Mouse (Mus musculus) heart, postnatal 0 days (tissue): ENCODE data around the gene Esp3. TPM values are rescaled to one million over a fixed set of nuclear protein-coding genes. Genes with fewer than 3 reads are reported as not detected.
"Not testable (repeated sequence)": the region's sequence is repeated elsewhere in the genome, so short reads cannot be mapped to it uniquely, and the experiment has no call there.

Source experiments
- ATAC-seq: fragments of 200-750 bp; cut with Nextera tagmentation; 2 replicates; pipeline ENCODE4 v1.8.0; 2017; ENCODE audit warnings: low read depth, moderate number of reproducible peaks, moderate library complexity; ENCODE audit not compliant: insufficient read depth
- DNase-seq: peaks from one replicate; pipeline ENCODE4 v3.0.0-alpha.2; 2016; ENCODE audit warnings: low spot score
- H3K27ac ChIP-seq: fragments of 300-500 bp; sonication (generic); 2 replicates; pipeline ENCODE4 v1.5.1; 2014; ENCODE audit warnings: low read depth, mild to moderate bottlenecking
- H3K27me3 ChIP-seq: fragments of 300-500 bp; sonication (generic); 2 replicates; pipeline ENCODE4 v1.6.1; 2014; ENCODE audit warnings: low read length, mixed read lengths; ENCODE audit not compliant: control insufficient read depth, insufficient read depth
- H3K36me3 ChIP-seq: fragments of 300-500 bp; sonication (generic); replicated peaks from 2 replicates; pipeline ENCODE4 v1.6.1; 2014; ENCODE audit warnings: low read length, mixed read lengths; ENCODE audit not compliant: control insufficient read depth, insufficient read depth
- H3K4me1 ChIP-seq: fragments of 300-500 bp; sonication (generic); 2 replicates; pipeline ENCODE4 v1.6.1; 2014; ENCODE audit warnings: antibody characterized with exemption; ENCODE audit not compliant: control insufficient read depth, insufficient read depth
- H3K4me2 ChIP-seq: fragments of 300-500 bp; sonication (generic); 2 replicates; pipeline ENCODE4 v1.6.1; 2014; ENCODE audit warnings: low read depth, mild to moderate bottlenecking, low read length, moderate library complexity
- H3K4me3 ChIP-seq: fragments of 300-500 bp; sonication (generic); 2 replicates; pipeline ENCODE4 v1.5.1; 2014; ENCODE audit warnings: low read depth, low read length
- H3K9ac ChIP-seq: fragments of 300-500 bp; sonication (generic); replicated peaks from 2 replicates; pipeline ENCODE4 v1.6.1; 2014; ENCODE audit warnings: low read depth, low read length, mixed read lengths
- H3K9me3 ChIP-seq: fragments of 300-500 bp; sonication (generic); replicated peaks from 2 replicates; pipeline ENCODE4 v1.6.1; 2016; ENCODE audit warnings: low read length; ENCODE audit not compliant: control insufficient read depth
- CTCF ChIP-seq: IDR thresholded peaks from 2 replicates; pipeline ENCODE4 v1.5.1; 2016; ENCODE audit warnings: antibody characterized with exemption, control low read depth, low read depth
- EP300 ChIP-seq: IDR thresholded peaks from 2 replicates; pipeline ENCODE4 v1.6.1; 2016; ENCODE audit warnings: antibody characterized with exemption, low read depth
- WGBS: fragments of 180-500 bp; shearing (Covaris S2); extraction: QIAGEN DNeasy Blood & Tissue Kit; methylation state at CpG from one replicate; pipeline ENCODE4 v1.1.7; 2014; 5-methylcytosine and 5-hydroxymethylcytosine counted together
- polyA plus RNA-seq: library from polyadenylated mRNA; unstranded; fragments of >200 nt; fragmentation: Nextera tagmentation; extraction: Ambion mirVana; gene quantifications from 2 replicates; pipeline ENCODE4 v1.2.1, GENCODE M21; 2015
- total RNA-seq: library from RNA; depleted of rRNA; stranded (reverse); fragments of >200 nt; gene quantifications from 2 replicates; pipeline ENCODE4 v1.2.3, GENCODE M21; 2014; ENCODE audit warnings: low replicate concordance; rRNA removed

Esp3 gene
- total RNA-seq (not detected in 2 replicates), polyA plus RNA-seq (not detected in 2 replicates)

- not testable (repeated sequence) for H3K27me3 ChIP-seq, DNase-seq, ATAC-seq, H3K9ac ChIP-seq, H3K36me3 ChIP-seq, H3K27ac ChIP-seq, H3K4me1 ChIP-seq, H3K4me2 ChIP-seq, H3K4me3 ChIP-seq, H3K9me3 ChIP-seq
- 71% methylated on average over 1 of the region's 1 CpGs for WGBS
These were observed at the start of gene Esp3 for GRCm38 (mm10) chr17:40631775-40632174. Esp3 (plus strand) TSS chr17:40632075.

- not testable (repeated sequence) for H3K36me3 ChIP-seq, H3K9ac ChIP-seq, H3K27me3 ChIP-seq, H3K4me3 ChIP-seq, DNase-seq, H3K9me3 ChIP-seq, ATAC-seq, H3K4me2 ChIP-seq, H3K27ac ChIP-seq, H3K4me1 ChIP-seq
- WGBS: 41% methylated on average over 6 of the region's 6 CpGs
These were observed 48.0 kb upstream of the Esp3 start for GRCm38 (mm10) chr17:40583906-40584305.

DNA sequence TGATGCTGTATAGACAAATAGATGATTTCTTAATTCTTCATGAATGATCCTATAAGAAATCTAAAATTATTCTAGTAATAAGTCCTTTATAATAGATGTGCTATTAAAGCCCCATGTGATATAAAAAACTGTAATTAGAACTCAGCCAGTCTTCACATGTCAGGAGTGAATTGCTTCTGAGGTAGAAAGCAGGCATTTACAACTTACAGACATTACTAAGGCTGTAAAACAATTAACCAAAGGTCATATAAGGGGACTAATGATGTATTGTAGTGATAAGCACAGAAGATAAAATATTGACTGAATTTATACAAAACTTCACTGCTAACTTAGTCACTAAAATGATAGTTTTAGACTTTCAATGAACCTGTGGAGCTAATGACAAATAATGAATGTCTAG is 40.6 kb upstream of the Esp3 start:
- DNase-seq (no peak), ATAC-seq (no peak)
- Histone ChIP-seq H3K4me1 (no peaks in the 10 kb centered on the region), H3K27me3 (no peaks in the 10 kb centered on the region), H3K4me3 (no peak overlapping the region), H3K9me3 (no peaks in the 10 kb centered on the region), H3K9ac (no peak overlapping the region), H3K27ac (no peak overlapping the region), H3K4me2 (no peak overlapping the region), H3K36me3 (no peaks in the 10 kb centered on the region)
- no peak for TF ChIP-seq CTCF
- no peak for TF ChIP-seq EP300

- Histone ChIP-seq H3K4me1 (no peaks in the 10 kb centered on the region), H3K27ac (no peak within 1 kb of the TSS), H3K27me3 (no peaks in the 10 kb centered on the region), H3K36me3 (no peaks in the 10 kb centered on the region), H3K9me3 (no peaks in the 10 kb centered on the region), H3K4me2 (no peak within 1 kb of the TSS), H3K4me3 (no peak within 1 kb of the TSS), H3K9ac (no peak within 1 kb of the TSS)
- no peak for TF ChIP-seq CTCF
- TF ChIP-seq EP300: no peak
- ATAC-seq: no peak
- no peak for DNase-seq
These were observed 33.6 kb upstream of the Esp3 start, which contains the start of gene Esp4 for GRCm38 (mm10) chr17:40598294-40598693. Esp4 (plus strand) TSS chr17:40598594.

DNA sequence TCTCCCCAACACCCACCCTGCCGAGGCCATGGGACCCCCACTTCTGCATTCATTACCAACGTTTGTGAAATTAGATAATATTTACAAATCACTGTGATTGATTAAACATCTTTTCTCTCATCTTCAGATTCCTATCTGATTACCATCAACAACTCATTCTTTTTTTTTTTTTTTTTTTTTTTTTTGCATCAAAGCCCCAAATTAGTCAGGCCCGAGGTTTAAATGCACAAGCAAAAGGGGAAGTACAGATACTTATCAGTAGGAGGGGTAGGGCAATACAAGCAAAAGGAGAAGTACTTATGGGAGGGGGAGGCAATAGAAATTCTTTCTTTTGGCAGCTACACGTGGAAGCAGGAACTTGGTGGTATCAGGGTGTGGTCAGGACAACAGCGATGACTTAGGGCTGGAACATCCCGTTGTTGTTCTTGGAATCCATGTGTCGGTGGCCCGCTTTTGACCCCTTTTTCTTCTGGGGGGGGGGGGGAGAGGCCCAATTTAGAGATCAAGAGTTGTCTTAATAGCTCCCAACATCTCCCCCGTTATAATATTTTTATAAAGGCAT is 30.3 kb downstream of the Esp3 start:
- H3K36me3 ChIP-seq, H3K4me1 ChIP-seq, H3K27ac ChIP-seq, H3K27me3 ChIP-seq, H3K4me3 ChIP-seq, H3K9me3 ChIP-seq, H3K4me2 ChIP-seq, ATAC-seq, H3K9ac ChIP-seq, DNase-seq: not testable (repeated sequence)
- 61% methylated on average over 9 of the region's 9 CpGs for WGBS

- not testable (repeated sequence) for H3K27me3 ChIP-seq, H3K9me3 ChIP-seq, H3K36me3 ChIP-seq, H3K27ac ChIP-seq, ATAC-seq, H3K4me2 ChIP-seq, H3K9ac ChIP-seq, H3K4me3 ChIP-seq, H3K4me1 ChIP-seq, DNase-seq
- 76% methylated on average over 12 of the region's 12 CpGs for WGBS
These were observed 31.4 kb downstream of the Esp3 start for GRCm38 (mm10) chr17:40663161-40663811.

Other genes with a start within 250 kb of the Esp3 start
- not detected in 2 replicates for gene Esp8, start 112.1 kb upstream of the Esp3 start, total RNA-seq
- gene Esp8, start 112.1 kb upstream of the Esp3 start, polyA plus RNA-seq: not detected in 2 replicates
- not detected in 2 replicates for gene Esp6, start 70.6 kb upstream of the Esp3 start, total RNA-seq
- not detected in 2 replicates for gene Esp6, start 70.6 kb upstream of the Esp3 start, polyA plus RNA-seq
- gene Esp4, start 33.5 kb upstream of the Esp3 start, total RNA-seq: not detected in 2 replicates
- not detected in 2 replicates for gene Esp4, start 33.5 kb upstream of the Esp3 start, polyA plus RNA-seq
- gene Esp1, start 95.0 kb downstream of the Esp3 start, total RNA-seq: not detected in 2 replicates
- not detected in 2 replicates for gene Esp1, start 95.0 kb downstream of the Esp3 start, polyA plus RNA-seq
- not detected in 2 replicates for gene Crisp2, start 174.9 kb downstream of the Esp3 start, total RNA-seq
- gene Crisp2, start 174.9 kb downstream of the Esp3 start, polyA plus RNA-seq: not detected in 2 replicates
- 0.58 TPM in 1 of 2 replicates, not detected in the other for gene Rhag, start 179.1 kb downstream of the Esp3 start, total RNA-seq
- gene Rhag, start 179.1 kb downstream of the Esp3 start, polyA plus RNA-seq: 0.18 and 0.34 TPM in 2 replicates
- 2.4 and 3.8 TPM in 2 replicates for gene 9130008F23Rik, start 248.5 kb downstream of the Esp3 start, total RNA-seq
- gene 9130008F23Rik, start 248.5 kb downstream of the Esp3 start, polyA plus RNA-seq: 1.2 and 1.3 TPM in 2 replicates